Mouse (Mus musculus) bone marrow, adult 2 months (tissue): ENCODE results near the gene Arid1b.

Experiments used
- CTCF ChIP-seq: fragments of 200-500 bp; IDR thresholded peaks from 2 replicates; pipeline ENCODE4 v1.5.1; 2011; ENCODE audit warnings: low read length, control low read depth; ENCODE audit not compliant: control insufficient read depth, insufficient read depth
- POLR2A ChIP-seq: fragments of 200-500 bp; IDR thresholded peaks from 2 replicates; pipeline ENCODE4 v1.6.1; 2011; ENCODE audit warnings: low read depth, mild to moderate bottlenecking, control low read depth, low read length, borderline replicate concordance; ENCODE audit not compliant: control insufficient read depth

DNA sequence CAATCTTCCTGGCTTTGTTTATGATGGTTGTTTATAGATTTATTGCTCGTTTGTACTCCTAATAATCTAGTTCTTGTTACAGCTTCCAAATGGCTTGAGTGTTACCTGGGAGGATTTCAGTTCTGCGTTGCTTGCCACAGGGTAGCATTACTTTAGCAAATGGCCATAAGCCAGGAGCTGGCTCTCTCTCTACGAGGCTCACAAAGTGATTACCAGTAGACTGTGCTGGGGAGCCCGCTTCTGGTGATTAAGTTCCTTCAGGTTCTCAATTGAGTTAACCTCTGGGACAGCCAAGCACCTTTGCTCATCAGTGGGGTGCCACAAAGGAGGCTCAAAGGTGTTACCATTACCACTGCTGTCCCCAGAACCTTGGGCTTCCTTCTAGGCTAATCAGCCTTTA is 227.4 kb downstream of the Arid1b start:
- no peak for TF ChIP-seq POLR2A
- TF ChIP-seq CTCF = no peak
